Comparison of ENCODE assay signal across 8 mouse cellular contexts in the genomic region with DNA sequence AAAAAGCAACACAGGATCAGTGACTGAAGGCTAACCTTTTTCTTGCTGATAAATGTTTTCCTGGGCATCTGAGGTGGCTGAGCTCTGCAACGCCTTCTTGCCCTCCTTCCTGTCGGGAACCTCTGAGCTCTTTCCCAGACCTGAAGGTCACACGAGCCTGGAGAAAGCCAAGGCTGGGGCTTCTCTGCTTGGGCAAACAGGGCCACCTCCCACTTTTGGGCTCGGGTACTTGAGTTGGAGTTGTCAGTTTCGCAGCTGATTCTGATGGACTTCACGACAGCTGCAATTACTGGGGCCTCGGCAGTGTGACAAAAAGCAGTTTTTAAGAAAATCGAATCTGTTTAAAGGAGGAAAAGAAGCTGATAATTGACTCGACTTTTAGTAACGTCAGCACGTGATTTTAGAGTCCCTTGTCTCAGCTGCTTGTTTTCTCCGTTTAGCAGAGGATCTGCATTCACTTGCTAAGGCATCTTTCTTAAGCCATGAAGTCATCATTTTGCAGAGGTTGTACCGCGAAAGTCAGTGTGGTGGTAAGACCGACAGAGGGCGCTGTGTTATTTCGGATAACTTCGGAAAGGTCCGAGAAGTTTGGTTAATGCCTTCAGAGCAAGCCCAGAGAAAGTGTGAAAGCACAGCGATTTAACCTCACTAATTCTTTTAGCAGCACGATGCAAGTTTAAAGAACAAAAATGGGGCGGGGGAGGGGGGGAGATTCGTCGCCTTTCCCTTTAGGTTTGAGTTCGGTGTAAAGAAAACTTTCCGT. TPM values are rescaled to one million over a fixed set of nuclear protein-coding genes. Genes with fewer than 3 reads are reported as not detected.
DNase-seq lines count a peak whose midpoint lies in the region; ATAC-seq lines count a peak whose summit lies in the region.

No protein-coding gene starts in this region.

- H3K9me3 ChIP-seq in intestine, embryonic 16.5 days (ENCODE audit: control insufficient read depth, low read length), result 0 out of 2 replicates have a peak, but pooled peaks cover 4% of the 10 kb centered on the region
- no peaks in the 10 kb centered on the region for H3K9me3 ChIP-seq in midbrain, embryonic 10.5 days (replicated peaks)

- H3K36me3 ChIP-seq in intestine, embryonic 16.5 days (ENCODE audit: control insufficient read depth, insufficient read depth, low read length), result no peaks in the 10 kb centered on the region
- no peaks in the 10 kb centered on the region for H3K36me3 ChIP-seq in midbrain, embryonic 10.5 days

- H3K4me2 ChIP-seq in intestine, embryonic 16.5 days (ENCODE audit: low read depth, low read length), result peak overlapping the region; percentile 53

- peak; percentile 88 for ATAC-seq in common myeloid progenitor, adult 5-6 weeks (replicated peaks; ENCODE audit: low read depth, poor library complexity, severe bottlenecking)
- ATAC-seq in intestine, embryonic 16.5 days, result peak; percentile 53; the same call in 1 of the 2 replicates
- no peak for ATAC-seq in erythroblast, adult 5-6 weeks (replicated peaks; ENCODE audit: low FRiP score, poor library complexity, severe bottlenecking)

- no peaks in the 10 kb centered on the region for H3K4me1 ChIP-seq in intestine, embryonic 16.5 days (ENCODE audit: control insufficient read depth, insufficient read depth, low read length)
- H3K4me1 ChIP-seq in midbrain, embryonic 10.5 days, result no peaks in the 10 kb centered on the region

- H3K4me3 ChIP-seq in intestine, embryonic 16.5 days (ENCODE audit: low read length), result peak overlapping the region; percentile 36
- H3K4me3 ChIP-seq in midbrain, embryonic 10.5 days, result peak overlapping the region; percentile 41; the same call in 1 of the 2 replicates

- 0 out of 2 replicates have a peak overlapping the region, but pooled peaks have one; percentile 30 for H3K9ac ChIP-seq in intestine, embryonic 16.5 days (ENCODE audit: low read depth, low read length)

- no peak overlapping the region for H3K27ac ChIP-seq in intestine, embryonic 16.5 days (ENCODE audit: low read length)
- no peak overlapping the region for H3K27ac ChIP-seq in midbrain, embryonic 10.5 days (replicated peaks)

- no peaks in the 10 kb centered on the region for H3K27me3 ChIP-seq in intestine, embryonic 16.5 days (replicated peaks; ENCODE audit: control insufficient read depth, insufficient read depth, low read length)
- H3K27me3 ChIP-seq in midbrain, embryonic 10.5 days (ENCODE audit: low read depth, poor library complexity, severe bottlenecking), result 0 out of 2 replicates have a peak, but pooled peaks cover 8% of the 10 kb centered on the region

- 20% methylated on average over 26 of the region's 26 CpGs for WGBS in intestine, embryonic 16.5 days
- WGBS in midbrain, embryonic 10.5 days, result 23% methylated on average over 26 of the region's 26 CpGs

- intact Hi-C loops in gastrocnemius, postnatal 14 days (cut with DNase I; ENCODE audit: low total_unique reads), result no loop called here
- intact Hi-C loops in left cerebral cortex, postnatal 25 days (cut with DNase I), result loop anchor here (2.0 to 5.0 kb wide), 5 partner anchors 110 to 915 kb away; no protein-coding TSS in a partner anchor

- DNase-seq in ZHBTc4 (ENCODE audit: low read depth, low spot score), result peak; percentile 90
- DNase-seq in gastrocnemius, postnatal 14 days, result peak; percentile 65
- DNase-seq in left cerebral cortex, postnatal 25 days (ENCODE audit: low spot score in 2 of 2), result peak; percentile 82 to 89
- peak; percentile 80 for DNase-seq in midbrain, embryonic 10.5 days (ENCODE audit: low spot score)
- peak; percentile 81 for DNase-seq in right cerebral cortex, postnatal 4 days

RNA-seq across cellular contexts. Expression of a gene that starts 49.5 kb away (rescaled TPM):
- total RNA-seq in common myeloid progenitor, adult 5-6 weeks (2017), result 217 and 257 TPM in 2 replicates
- 10 to 100 TPM; 41.2 to 42.7 TPM for total RNA-seq in gastrocnemius, postnatal 14 days (2021)
- polyA plus RNA-seq in intestine, embryonic 16.5 days (2015; fragmentation: Nextera tagmentation; extraction: Ambion mirVana), result 76.3 and 82.8 TPM in 2 replicates
- total RNA-seq in left cerebral cortex, postnatal 25 days (2021), result 10 to 100 TPM; 55.7 to 62.4 TPM
- 143 and 150 TPM in 2 replicates for polyA plus RNA-seq in midbrain, embryonic 10.5 days (2016; fragmentation: Nextera tagmentation; extraction: Ambion mirVana)
- 18.3 and 26.1 TPM in 2 replicates for total RNA-seq in erythroblast, adult 5-6 weeks (2015; ENCODE audit: low replicate concordance)
- total RNA-seq in erythroblast, adult 5-6 weeks (2017; ENCODE audit: low replicate concordance), result 13.4 and 34.7 TPM in 2 replicates
